Mouse (Mus musculus) kidney, postnatal 4 days (tissue): ENCODE measurements at regions not wholly inside any gene's neighbourhood (a gene's known extent, or its start where the extent isn't known, plus 50 kb on each side); places are given as distances from the start of the nearest gene placed in this dataset.

Source experiments
- DNase-seq, 2 experiments: peaks; one replicate each; pipeline ENCODE4 v3.0.0; 2021; ENCODE audit warnings: mixed read lengths in 2 of 2

GRCm38 (mm10) chr2:133371490-133372215, 180.3 kb upstream of the Bmp2 start:
- no peak for DNase-seq

GRCm38 (mm10) chr2:133373543-133373942, 178.4 kb upstream of the Bmp2 start:
- no peak for DNase-seq

- peak; percentile 52 to 61 for DNase-seq
Observed at GRCm38 (mm10) chr2:133381054-133381453, 170.9 kb upstream of the Bmp2 start.

GRCm38 (mm10) chr2:133383135-133383920, 168.6 kb upstream of the Bmp2 start:
- DNase-seq, result no peak

GRCm38 (mm10) chr2:133385297-133385696, 166.7 kb upstream of the Bmp2 start:
- DNase-seq, result no peak

- no peak for DNase-seq
Observed at GRCm38 (mm10) chr2:133387349-133387748, 164.6 kb upstream of the Bmp2 start.

- no peak for DNase-seq
Observed at GRCm38 (mm10) chr2:133392298-133392697, 159.7 kb upstream of the Bmp2 start.

- DNase-seq, result peak in 1 of 2 experiments; percentile 8
Observed at GRCm38 (mm10) chr2:133397566-133397965, 154.4 kb upstream of the Bmp2 start.

- DNase-seq, result no peak
Observed at GRCm38 (mm10) chr2:133399059-133399690, 152.8 kb upstream of the Bmp2 start.

GRCm38 (mm10) chr2:133400963-133401362, 151.0 kb upstream of the Bmp2 start:
- DNase-seq, result no peak

- DNase-seq, result no peak
Observed at GRCm38 (mm10) chr2:133416990-133417581, 134.9 kb upstream of the Bmp2 start.

GRCm38 (mm10) chr2:133419686-133420303, 132.2 kb upstream of the Bmp2 start:
- no peak for DNase-seq

GRCm38 (mm10) chr2:133425538-133425937, 126.4 kb upstream of the Bmp2 start:
- DNase-seq, result no peak

- DNase-seq, result peak in 1 of 2 experiments; percentile 2
Observed at GRCm38 (mm10) chr2:133427039-133427438, 124.9 kb upstream of the Bmp2 start.

GRCm38 (mm10) chr2:133429369-133430062, 122.4 kb upstream of the Bmp2 start:
- DNase-seq, result no peak

GRCm38 (mm10) chr2:133430741-133431438, 121.1 kb upstream of the Bmp2 start:
- peak; percentile 49 to 55 for DNase-seq

- no peak for DNase-seq
Observed at GRCm38 (mm10) chr2:133432141-133432813, 119.7 kb upstream of the Bmp2 start.

GRCm38 (mm10) chr2:133436913-133437843, 114.8 kb upstream of the Bmp2 start:
- peak; percentile 10 to 25 for DNase-seq

- no peak for DNase-seq
Observed at GRCm38 (mm10) chr2:133438018-133438417, 113.9 kb upstream of the Bmp2 start.

GRCm38 (mm10) chr2:133443024-133443423, 108.9 kb upstream of the Bmp2 start:
- DNase-seq, result no peak
